8 mouse cellular contexts compared by ENCODE assay signal in the genomic region with DNA sequence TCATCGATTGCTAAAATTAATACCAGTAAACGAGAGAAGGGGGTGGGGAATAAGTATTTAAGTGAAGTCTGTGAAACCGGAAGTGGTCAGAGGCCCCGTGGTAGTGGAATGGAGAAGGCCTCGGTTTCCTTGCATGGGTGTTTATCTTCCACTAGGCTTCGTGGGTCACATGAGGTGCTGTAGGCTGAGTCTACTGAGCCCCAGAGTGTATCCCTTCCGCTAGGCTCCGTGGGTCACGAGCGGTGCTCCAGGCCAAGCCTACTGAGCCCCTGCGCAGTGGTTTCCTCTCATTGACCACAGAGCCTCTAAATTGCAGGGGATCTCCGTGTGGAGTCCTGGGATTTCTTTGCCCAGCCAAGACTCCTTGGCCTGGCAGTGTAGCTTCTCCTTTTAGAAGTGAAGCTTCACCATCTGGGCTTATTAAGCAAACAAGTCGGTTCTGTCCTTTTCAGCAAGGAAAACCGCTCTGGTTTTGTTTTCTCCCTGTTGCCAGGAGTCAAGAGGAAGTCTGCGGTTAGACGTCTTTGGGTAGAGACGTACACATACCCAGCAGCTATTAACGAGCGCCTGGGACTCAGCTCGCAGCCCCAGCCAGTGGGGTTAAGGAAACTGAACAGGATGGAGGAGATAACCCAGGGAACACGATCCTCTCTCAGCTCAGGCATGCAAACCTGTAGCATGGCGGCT.
DNase-seq lines count a peak whose midpoint lies in the region; ATAC-seq and TF ChIP-seq lines count a peak whose summit lies in the region.

No protein-coding gene starts in this region.

- WGBS in intestine, embryonic 16.5 days: 65% methylated on average over 22 of the region's 22 CpGs

- H3K4me3 ChIP-seq in testis, adult 2 months (ENCODE audit: control insufficient read depth, low read depth, low read length): peak overlapping the region; percentile 37
- H3K4me3 ChIP-seq in intestine, embryonic 16.5 days (ENCODE audit: low read length): no peak overlapping the region

- peak; percentile 76 for ATAC-seq in megakaryocyte, adult 5-6 weeks (ENCODE audit: poor library complexity, severe bottlenecking)
- ATAC-seq in intestine, embryonic 16.5 days: no peak

- TF ChIP-seq POLR2A in testis, adult 2 months (IDR thresholded peaks at IDR 0.05; ENCODE audit: control insufficient read depth, low read depth, low read length): no peak

- no peak for TF ChIP-seq CTCF in testis, adult 2 months (IDR thresholded peaks at IDR 0.05; ENCODE audit: control insufficient read depth, insufficient read depth, insufficient replicate concordance, low read depth, low read length)

- H3K9me3 ChIP-seq in intestine, embryonic 16.5 days (ENCODE audit: control insufficient read depth, low read length): no peaks in the 10 kb centered on the region

- H3K4me2 ChIP-seq in intestine, embryonic 16.5 days (ENCODE audit: low read depth, low read length): no peak overlapping the region

- no peak overlapping the region for H3K9ac ChIP-seq in intestine, embryonic 16.5 days (ENCODE audit: low read depth, low read length)

- DNase-seq in testis, postnatal 10 days (ENCODE audit: low spot score): no peak
- DNase-seq in heart, postnatal 14 days: peak; percentile 14 to 16
- no peak for DNase-seq in embryo, embryonic 10 days (ENCODE audit: low spot score)
- DNase-seq in urinary bladder, postnatal 10 days (ENCODE audit: low spot score): no peak
- DNase-seq in right cerebral cortex, adult 2 months (ENCODE audit: low spot score in 2 of 2): no peak

- H3K27me3 ChIP-seq in testis, adult 2 months (ENCODE audit: control insufficient read depth, insufficient read depth, low read length): no peaks in the 10 kb centered on the region
- H3K27me3 ChIP-seq in intestine, embryonic 16.5 days (replicated peaks; ENCODE audit: control insufficient read depth, insufficient read depth, low read length): no peaks in the 10 kb centered on the region

- H3K36me3 ChIP-seq in testis, adult 2 months (ENCODE audit: control insufficient read depth, insufficient read depth, low read length): no peaks in the 10 kb centered on the region
- no peaks in the 10 kb centered on the region for H3K36me3 ChIP-seq in intestine, embryonic 16.5 days (ENCODE audit: control insufficient read depth, insufficient read depth, low read length)

- no peak overlapping the region for H3K27ac ChIP-seq in testis, adult 2 months (ENCODE audit: control insufficient read depth, insufficient read depth, low read depth, low read length)
- H3K27ac ChIP-seq in intestine, embryonic 16.5 days (ENCODE audit: low read length): no peak overlapping the region

- intact Hi-C loops in heart, postnatal 14 days (cut with DNase I): no loop called here

- H3K4me1 ChIP-seq in testis, adult 2 months (ENCODE audit: control insufficient read depth, insufficient read depth, low read length): no peaks in the 10 kb centered on the region; the same call in none of the 2 replicates
- peaks cover 9% of the 10 kb centered on the region; the same call in 1 of the 2 replicates for H3K4me1 ChIP-seq in intestine, embryonic 16.5 days (ENCODE audit: control insufficient read depth, insufficient read depth, low read length)

Comparison
In these comparisons a context has a peak if more than half of its experiments do, and no peak if none do; other contexts are left out.
1. DNase-seq: peak in heart, postnatal 14 days (2 of 2); none in testis, postnatal 10 days (single experiment), embryo, embryonic 10 days (single experiment), urinary bladder, postnatal 10 days (single experiment) and right cerebral cortex, adult 2 months (0 of 2).